19 mouse cellular contexts compared by ENCODE assay signal in the genomic region with DNA sequence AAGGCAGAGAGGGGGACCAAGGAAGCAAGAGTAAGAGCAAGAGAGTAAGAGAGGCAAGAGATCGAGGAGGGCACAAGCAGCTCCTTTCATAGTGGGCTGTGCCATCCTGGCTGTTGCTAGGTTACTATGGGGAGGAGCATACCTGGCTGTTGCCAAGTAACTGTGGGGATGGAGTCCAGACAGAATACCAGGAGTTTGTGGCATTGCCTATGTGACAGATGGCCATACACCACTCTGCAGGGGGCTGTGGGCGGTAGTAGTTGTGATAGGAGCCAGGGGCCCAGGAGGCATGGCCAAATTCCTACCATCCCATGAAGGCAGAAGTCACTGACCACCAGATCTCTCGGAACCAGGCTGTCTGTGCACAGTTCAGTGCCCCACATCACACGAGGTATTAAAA.
DNase-seq lines count a peak whose midpoint lies in the region; ATAC-seq lines count a peak whose summit lies in the region.
"Had no signal": no experiment of that assay in that cellular context is flagged by ENCODE, and none has a peak within 500 bp of the region (broad histone marks: within the 10 kb centered on the region; RNA-seq: fewer than 3 reads in every experiment).

No protein-coding gene starts in this region.

- no peak overlapping the region for H3K9ac ChIP-seq in forebrain, embryonic 16.5 days (replicated peaks; ENCODE audit: low read depth, low read length)
- H3K9ac ChIP-seq in forebrain, embryonic 11.5 days (ENCODE audit: low read length) = no peak overlapping the region
- no peak overlapping the region for H3K9ac ChIP-seq in midbrain, embryonic 14.5 days (replicated peaks; ENCODE audit: low read length)

- no peak overlapping the region for H3K4me3 ChIP-seq in forebrain, embryonic 16.5 days (replicated peaks; ENCODE audit: low read length)
- H3K4me3 ChIP-seq in forebrain, embryonic 11.5 days (ENCODE audit: low read depth, low read length) = no peak overlapping the region
- H3K4me3 ChIP-seq in midbrain, embryonic 14.5 days (replicated peaks; ENCODE audit: low read depth, low read length) = no peak overlapping the region
- no peak overlapping the region for H3K4me3 ChIP-seq in midbrain, embryonic 10.5 days

- no peak for DNase-seq in forebrain, embryonic 11.5 days (ENCODE audit: low spot score)
- no peak for DNase-seq in midbrain, embryonic 14.5 days
- no peak for DNase-seq in midbrain, embryonic 10.5 days (ENCODE audit: low spot score)
- DNase-seq in cerebellum, adult 18-20 months = peak; percentile 51 to 62
- peak; percentile 82 to 87 for DNase-seq in cerebellum, postnatal 25 days
- no peak for DNase-seq in right cerebral cortex, postnatal 25 days
- DNase-seq in Muller cell, postnatal 12 days (ENCODE audit: inconsistent ontology term) = no peak
- DNase-seq: adrenal gland, postnatal 14 days; heart, postnatal 14 days; kidney, adult 11 months; lung, adult 18-20 months; lung, postnatal 14 days; right cerebral cortex, adult 18-20 months; thymus, postnatal 36 days had no signal

- WGBS in forebrain, embryonic 16.5 days = 62% methylated on average over 4 of the region's 4 CpGs
- WGBS in forebrain, embryonic 11.5 days = 82% methylated on average over 4 of the region's 4 CpGs
- WGBS in midbrain, embryonic 14.5 days = 65% methylated on average over 4 of the region's 4 CpGs
- WGBS in midbrain, embryonic 10.5 days = 79% methylated on average over 4 of the region's 4 CpGs

- ATAC-seq in forebrain, embryonic 16.5 days = peak; percentile 36; the same call in 1 of the 2 replicates
- no peak for ATAC-seq in forebrain, embryonic 11.5 days (replicated peaks; ENCODE audit: low FRiP score)
- ATAC-seq in midbrain, embryonic 14.5 days (ENCODE audit: low FRiP score, low TSS enrichment) = peak; percentile 15; the same call in 1 of the 2 replicates
- ATAC-seq: CD4-positive, CD25-positive, alpha-beta regulatory T cell, adult 4 months had no signal

- H3K4me2 ChIP-seq in forebrain, embryonic 16.5 days (ENCODE audit: low read length) = no peak overlapping the region
- H3K4me2 ChIP-seq in forebrain, embryonic 11.5 days (ENCODE audit: low read depth, low read length, severe bottlenecking) = no peak overlapping the region
- H3K4me2 ChIP-seq in midbrain, embryonic 14.5 days (ENCODE audit: low read length) = no peak overlapping the region
- H3K4me2 ChIP-seq: heart, embryonic 11.5 days; liver, embryonic 11.5 days had no signal

- H3K9me3 ChIP-seq in forebrain, embryonic 16.5 days (ENCODE audit: control insufficient read depth, low read length) = no peaks in the 10 kb centered on the region
- H3K9me3 ChIP-seq in forebrain, embryonic 11.5 days (ENCODE audit: control insufficient read depth, low read length) = no peaks in the 10 kb centered on the region
- H3K9me3 ChIP-seq in midbrain, embryonic 14.5 days (ENCODE audit: control insufficient read depth, low read length) = no peaks in the 10 kb centered on the region
- H3K9me3 ChIP-seq in midbrain, embryonic 10.5 days (replicated peaks) = 0 out of 2 replicates have a peak, but pooled peaks cover 4% of the 10 kb centered on the region

- H3K36me3 ChIP-seq in forebrain, embryonic 16.5 days (ENCODE audit: control insufficient read depth, insufficient read depth) = no peaks in the 10 kb centered on the region
- no peaks in the 10 kb centered on the region for H3K36me3 ChIP-seq in forebrain, embryonic 11.5 days (ENCODE audit: control insufficient read depth, insufficient read depth, low read length)
- H3K36me3 ChIP-seq in midbrain, embryonic 14.5 days (ENCODE audit: control insufficient read depth, insufficient read depth, low read length) = no peaks in the 10 kb centered on the region
- H3K36me3 ChIP-seq in midbrain, embryonic 10.5 days = no peaks in the 10 kb centered on the region

- H3K27me3 ChIP-seq in forebrain, embryonic 16.5 days (replicated peaks; ENCODE audit: control insufficient read depth, insufficient read depth, low read length) = no peaks in the 10 kb centered on the region
- no peaks in the 10 kb centered on the region for H3K27me3 ChIP-seq in forebrain, embryonic 11.5 days (ENCODE audit: control insufficient read depth, insufficient read depth, low read length)
- H3K27me3 ChIP-seq in midbrain, embryonic 14.5 days (ENCODE audit: control insufficient read depth, insufficient read depth, low read length) = no peaks in the 10 kb centered on the region
- H3K27me3 ChIP-seq in midbrain, embryonic 10.5 days (ENCODE audit: low read depth, poor library complexity, severe bottlenecking) = no peaks in the 10 kb centered on the region

- 0 out of 2 replicates have a peak, but pooled peaks cover 3% of the 10 kb centered on the region for H3K4me1 ChIP-seq in forebrain, embryonic 16.5 days (replicated peaks; ENCODE audit: control insufficient read depth, insufficient read depth, low read length)
- no peaks in the 10 kb centered on the region for H3K4me1 ChIP-seq in forebrain, embryonic 11.5 days (replicated peaks; ENCODE audit: control insufficient read depth, insufficient read depth, low read length)
- no peaks in the 10 kb centered on the region for H3K4me1 ChIP-seq in midbrain, embryonic 14.5 days (ENCODE audit: control insufficient read depth, insufficient read depth, low read length)
- no peaks in the 10 kb centered on the region for H3K4me1 ChIP-seq in midbrain, embryonic 10.5 days

- H3K27ac ChIP-seq in forebrain, embryonic 16.5 days (ENCODE audit: low read length) = no peak overlapping the region
- H3K27ac ChIP-seq in forebrain, embryonic 11.5 days (ENCODE audit: low read depth, low read length) = no peak overlapping the region
- no peak overlapping the region for H3K27ac ChIP-seq in midbrain, embryonic 14.5 days (replicated peaks; ENCODE audit: low read depth, low read length)
- H3K27ac ChIP-seq in midbrain, embryonic 10.5 days (replicated peaks) = no peak overlapping the region
- H3K27ac ChIP-seq: kidney, postnatal 0 days had no signal

Comparison
In these comparisons a context has a peak if more than half of its experiments do, and no peak if none do; other contexts are left out.
1. DNase-seq: peak in cerebellum, adult 18-20 months (2 of 2) and cerebellum, postnatal 25 days (2 of 2); none in forebrain, embryonic 11.5 days (single experiment), midbrain, embryonic 14.5 days (single experiment), midbrain, embryonic 10.5 days (single experiment), right cerebral cortex, postnatal 25 days (single experiment) and Muller cell, postnatal 12 days (single experiment).